Mouse (Mus musculus) bone marrow, adult 2 months (tissue): ENCODE measurements around the gene Epb41l3.

Source experiments
- CTCF ChIP-seq: fragments of 200-500 bp; IDR thresholded peaks from 2 replicates; pipeline ENCODE4 v1.5.1; 2011; ENCODE audit warnings: low read length, control low read depth; ENCODE audit not compliant: control insufficient read depth, insufficient read depth
- POLR2A ChIP-seq: fragments of 200-500 bp; IDR thresholded peaks from 2 replicates; pipeline ENCODE4 v1.6.1; 2011; ENCODE audit warnings: low read depth, mild to moderate bottlenecking, control low read depth, low read length, borderline replicate concordance; ENCODE audit not compliant: control insufficient read depth

DNA sequence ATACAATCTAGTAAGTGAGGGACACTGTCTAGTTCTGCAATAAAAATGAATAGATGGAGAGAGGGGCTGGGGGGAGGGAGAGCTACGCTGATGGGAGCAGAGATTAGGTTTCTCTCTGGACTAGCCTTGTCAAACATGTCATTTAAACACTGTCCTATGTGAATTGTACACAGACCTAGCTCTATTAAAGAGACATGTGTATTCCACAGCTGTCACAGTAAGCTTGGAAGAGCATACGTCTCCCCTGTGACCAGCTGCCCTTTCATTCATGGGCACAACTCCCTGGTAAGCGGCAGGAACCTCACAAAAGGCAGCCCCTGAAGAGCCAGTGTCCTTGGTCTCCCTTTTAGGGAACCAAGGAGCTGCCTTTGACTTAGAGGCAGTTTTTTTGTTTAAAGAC, 119.1 kb downstream of the Epb41l3 start:
- no peak for TF ChIP-seq CTCF
- TF ChIP-seq POLR2A = no peak
